Mouse (Mus musculus) fat pad, adult 2 months (tissue): Measurements from ENCODE around the gene Hist1h2bm.
"Not testable (repeated sequence)": the region's sequence is repeated elsewhere in the genome, so short reads cannot be mapped to it uniquely, and the experiment has no call there.

Experiments
- DNase-seq: peaks from one replicate; pipeline ENCODE4 v3.0.0-alpha.2; 2011; ENCODE audit warnings: low read depth, low spot score; ENCODE audit errors: extremely low read depth

Gene Hist1h2bm

GRCm38 (mm10) chr13:21721757-21722372, at the start of gene Hist1h2bm:
Gene Hist1h2bm, plus strand, starts transcription at chr13:21722044.
- DNase-seq, result peak; percentile 86

- no peak for DNase-seq
Measured at GRCm38 (mm10) chr13:21677305-21677704, 44.5 kb upstream of the Hist1h2bm start, which contains the start of gene Olfr1360. Gene Olfr1360, minus strand, starts transcription at chr13:21677405.

GRCm38 (mm10) chr13:21697811-21698210, 24.0 kb upstream of the Hist1h2bm start, which contains the start of gene Olfr1359:
Gene Olfr1359, plus strand, starts transcription at chr13:21698111.
- no peak for DNase-seq

- DNase-seq, result no peak
Measured at GRCm38 (mm10) chr13:21706669-21707068, 15.2 kb upstream of the Hist1h2bm start.

DNA sequence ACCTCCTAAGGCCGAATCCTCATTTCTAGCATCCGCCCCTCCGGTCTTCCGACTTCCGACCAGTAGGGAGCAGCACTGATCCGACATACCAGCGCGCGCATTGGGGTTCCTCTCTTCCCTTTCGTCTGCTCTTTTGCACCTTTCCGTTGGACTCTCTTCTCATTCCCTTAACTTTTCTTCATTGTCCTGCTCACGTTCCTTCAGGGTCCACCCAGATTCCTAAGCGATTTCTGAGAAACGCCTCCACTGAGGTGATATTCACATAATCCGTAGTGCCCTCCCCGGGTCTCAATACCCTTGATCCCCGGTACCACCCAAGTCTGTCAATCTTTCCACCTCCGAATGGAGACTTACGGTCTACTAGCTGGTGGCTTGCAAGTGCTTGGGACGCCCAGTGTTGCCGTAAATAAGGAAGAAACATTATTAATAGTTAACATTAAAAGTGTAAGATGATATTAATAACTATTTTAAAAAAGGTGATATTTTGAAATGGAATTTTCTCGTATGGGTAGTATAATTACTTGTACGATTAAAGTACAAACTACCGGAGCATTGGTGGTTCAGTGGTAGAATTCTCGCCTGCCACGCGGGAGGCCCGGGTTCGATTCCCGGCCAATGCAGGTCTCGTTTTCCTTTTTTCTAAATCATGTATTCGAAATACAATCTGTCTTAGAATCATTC, 11.7 kb upstream of the Hist1h2bm start:
- DNase-seq, result no peak

- DNase-seq, result no peak
Measured at GRCm38 (mm10) chr13:21710821-21711525, 10.9 kb upstream of the Hist1h2bm start.

DNA sequence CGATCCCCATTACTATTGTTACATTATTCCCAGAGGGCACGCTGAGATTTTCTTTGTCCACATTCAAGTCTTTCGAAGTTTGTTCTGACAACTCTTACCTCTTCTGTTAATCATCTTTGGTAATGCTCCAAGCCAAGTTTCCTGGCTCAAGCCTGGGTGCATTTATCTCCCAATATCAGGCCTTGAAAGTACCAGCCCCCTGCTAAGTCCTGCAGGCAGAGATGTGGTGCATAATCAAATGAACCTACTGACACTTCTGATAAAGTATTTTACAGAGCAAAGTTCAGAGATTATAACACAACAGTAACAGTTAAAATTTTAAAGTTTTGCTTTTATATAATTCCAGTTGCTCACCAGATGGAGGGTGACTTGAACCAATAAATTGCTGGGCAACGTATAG, 10.1 kb upstream of the Hist1h2bm start:
- DNase-seq, result no peak

DNA sequence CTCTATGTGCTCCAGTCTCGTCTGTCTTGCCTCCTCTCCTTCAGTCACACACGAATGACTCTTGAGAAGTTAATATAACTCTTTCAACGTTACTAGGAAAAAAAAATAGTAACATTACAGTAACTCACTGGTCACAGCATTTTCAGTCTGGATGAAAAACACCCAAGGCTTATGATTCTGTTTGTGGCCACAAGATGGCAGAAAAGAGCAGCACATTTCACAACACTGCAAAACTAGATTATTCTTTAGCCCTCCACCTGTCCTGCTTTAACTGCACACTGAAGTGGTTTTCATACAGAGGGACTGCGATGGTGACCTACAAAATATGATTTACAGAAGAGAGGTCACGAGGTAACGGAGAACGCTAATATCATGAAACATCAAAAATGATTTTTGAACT, 7.1 kb upstream of the Hist1h2bm start:
- DNase-seq, result no peak

DNA sequence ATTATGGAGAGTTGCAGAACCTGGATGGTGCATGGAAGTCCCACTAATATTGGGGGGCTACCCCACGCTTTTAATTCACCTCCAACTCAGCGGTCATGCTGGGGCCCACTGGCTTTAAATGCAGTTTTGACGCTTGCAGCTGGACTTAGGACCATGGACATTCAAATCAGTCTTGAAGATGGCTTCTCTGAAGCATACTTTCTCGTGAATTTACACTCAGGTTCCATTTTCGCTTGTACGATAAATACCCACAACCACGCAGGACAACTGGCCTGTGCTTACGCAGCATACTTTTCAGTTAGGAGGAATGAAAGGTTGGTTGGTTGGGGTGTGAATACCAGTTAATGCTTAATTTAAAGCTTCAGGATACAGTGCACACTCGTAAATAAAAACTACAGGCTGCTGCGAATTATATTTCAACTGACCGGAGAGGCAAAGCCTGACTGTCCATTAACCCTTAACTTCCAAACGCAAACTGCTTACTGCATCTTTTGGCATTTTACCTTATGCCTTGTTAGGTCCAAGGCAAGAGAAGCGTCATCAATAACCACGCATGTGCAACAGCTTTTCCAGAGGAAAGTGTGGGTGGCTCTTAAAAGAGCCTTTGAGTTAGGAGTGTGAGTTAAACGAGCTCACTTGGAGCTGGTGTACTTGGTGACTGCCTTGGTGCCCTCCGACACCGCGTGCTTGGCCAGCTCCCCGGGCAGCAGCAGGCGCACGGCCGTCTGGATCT, 6.5 kb upstream of the Hist1h2bm start:
- no peak for DNase-seq

- peak; percentile 76 for DNase-seq
Measured at GRCm38 (mm10) chr13:21715864-21716539, 5.8 kb upstream of the Hist1h2bm start, which contains the start of the genes Hist1h2bl and Hist1h2ai. Gene Hist1h2bl, minus strand, starts transcription at chr13:21716143. Gene Hist1h2ai, plus strand, starts transcription at chr13:21716422.

- DNase-seq, result not testable (repeated sequence)
Measured at GRCm38 (mm10) chr13:21716540-21717391, 5.1 kb upstream of the Hist1h2bm start.

DNA sequence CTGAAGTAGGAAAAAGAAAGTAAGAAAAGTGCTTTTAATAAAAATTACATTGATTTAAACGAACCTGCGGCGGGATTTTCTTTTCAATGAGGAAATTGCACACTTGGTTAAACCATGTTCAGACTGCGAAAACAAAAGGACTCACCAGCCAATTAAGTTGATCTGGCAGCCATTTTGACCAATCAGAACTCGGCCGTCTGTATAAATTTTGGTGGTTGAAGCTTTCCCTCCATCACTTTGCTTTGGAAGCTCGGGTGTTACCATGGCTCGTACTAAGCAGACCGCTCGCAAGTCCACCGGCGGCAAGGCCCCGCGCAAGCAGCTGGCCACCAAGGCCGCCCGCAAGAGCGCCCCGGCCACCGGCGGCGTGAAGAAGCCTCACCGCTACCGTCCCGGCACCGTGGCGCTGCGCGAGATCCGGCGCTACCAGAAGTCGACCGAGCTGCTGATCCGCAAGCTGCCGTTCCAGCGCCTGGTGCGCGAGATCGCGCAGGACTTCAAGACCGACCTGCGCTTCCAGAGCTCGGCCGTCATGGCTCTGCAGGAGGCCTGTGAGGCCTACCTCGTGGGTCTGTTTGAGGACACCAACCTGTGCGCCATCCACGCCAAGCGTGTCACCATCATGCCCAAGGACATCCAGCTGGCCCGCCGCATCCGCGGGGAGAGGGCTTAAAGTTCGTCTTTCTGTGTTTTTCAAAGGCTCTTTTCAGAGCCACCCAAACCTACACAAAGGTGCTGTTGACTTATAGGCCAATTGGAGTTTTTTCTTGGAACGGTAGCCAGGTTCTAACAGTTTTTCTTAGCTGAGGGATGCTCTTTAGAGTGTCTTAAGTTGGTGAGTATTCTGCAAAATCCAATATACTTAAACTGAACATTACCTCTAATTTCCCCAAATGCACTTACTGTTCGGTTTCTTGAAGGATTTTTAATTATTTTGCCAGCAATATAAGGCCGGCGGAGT, 4.2 kb upstream of the Hist1h2bm start, which contains the start of gene Hist1h3h:
Hist1h3h (plus strand) TSS at position 263 of the 961 bp plus-strand sequence.
- DNase-seq, result not testable (repeated sequence)

GRCm38 (mm10) chr13:21718381-21719080, 3.3 kb upstream of the Hist1h2bm start:
- DNase-seq, result no peak

DNA sequence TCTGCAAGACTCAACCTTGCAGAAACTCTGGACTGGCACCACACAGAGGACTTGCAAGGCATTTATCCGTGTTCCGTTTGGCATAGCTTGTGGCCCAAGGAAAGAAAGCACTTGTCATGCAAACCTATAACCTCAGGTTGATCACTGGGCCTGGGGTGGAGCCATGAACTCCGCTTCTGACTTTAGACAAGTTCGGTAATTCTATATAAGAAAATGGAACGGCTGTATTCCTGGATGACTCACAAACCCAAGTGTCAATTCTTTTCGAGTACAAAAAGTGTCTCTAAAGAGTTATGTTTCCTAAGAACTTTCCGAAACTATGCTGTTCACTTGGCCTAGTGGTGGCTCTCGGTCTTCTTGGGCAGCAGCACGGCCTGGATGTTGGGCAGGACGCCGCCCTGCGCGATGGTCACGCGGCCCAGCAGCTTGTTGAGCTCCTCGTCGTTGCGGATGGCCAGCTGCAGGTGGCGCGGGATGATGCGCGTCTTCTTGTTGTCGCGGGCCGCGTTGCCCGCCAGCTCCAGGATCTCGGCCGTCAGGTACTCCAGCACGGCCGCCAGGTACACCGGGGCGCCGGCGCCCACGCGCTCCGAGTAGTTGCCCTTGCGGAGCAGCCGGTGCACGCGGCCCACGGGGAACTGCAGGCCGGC, 612 bp upstream of the Hist1h2bm start:
- DNase-seq, result not testable (repeated sequence)

- DNase-seq, result no peak
Measured at GRCm38 (mm10) chr13:21722373-21722925, 605 bp downstream of the Hist1h2bm start.

DNA sequence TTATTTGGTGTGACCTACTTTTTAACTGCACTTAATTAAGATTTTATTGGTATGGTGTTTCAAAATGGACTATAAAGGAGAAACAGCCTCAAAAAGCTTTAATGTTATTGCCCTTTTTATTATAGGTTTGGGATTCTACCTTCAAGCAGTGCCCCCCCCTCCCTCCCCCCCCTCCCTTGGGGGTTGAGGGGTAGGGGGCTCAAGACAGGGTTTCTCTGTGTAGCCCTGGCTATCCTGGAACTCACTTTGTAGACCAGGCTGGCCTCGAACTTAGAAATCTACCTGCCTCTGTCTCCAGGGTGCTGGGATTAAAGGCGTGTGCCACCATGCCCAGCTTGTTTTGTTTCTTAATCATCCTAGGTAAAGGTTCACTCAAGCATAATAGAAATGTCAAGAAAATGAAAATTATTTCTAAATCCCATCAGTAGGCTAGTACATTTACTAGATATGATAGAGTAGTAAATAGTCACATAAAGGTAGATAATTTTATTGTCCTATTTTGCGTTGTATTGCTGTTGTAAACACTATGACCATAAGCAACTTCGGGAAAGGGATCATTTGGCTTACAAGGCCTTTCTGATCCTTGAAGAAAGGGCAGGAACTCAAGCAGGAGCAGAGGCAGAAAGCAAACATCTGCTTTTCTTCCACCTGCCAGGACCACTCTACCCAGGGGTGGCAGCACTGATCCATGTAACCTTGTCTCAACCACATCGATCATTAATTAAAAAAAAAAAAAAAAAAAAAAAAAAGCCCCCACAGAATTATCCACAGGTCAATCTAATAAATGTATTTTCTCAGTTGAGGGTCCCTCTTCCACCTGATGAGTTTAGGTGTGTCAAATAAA, 1.4 kb downstream of the Hist1h2bm start:
- no peak for DNase-seq
